Mouse (Mus musculus) CH12.LX (cell line): Measurements from ENCODE around the gene Sgms1. TPM values are rescaled to one million over a fixed set of nuclear protein-coding genes. Genes with fewer than 3 reads are reported as not detected.

Source experiments
- DNase-seq: peaks from one replicate; pipeline ENCODE4 v3.0.0-alpha.2; 2013; ENCODE audit errors: extremely low read depth
- H3K27ac ChIP-seq: 2 replicates; pipeline ENCODE4 v1.5.1; 2012; ENCODE audit warnings: low read depth, mild to moderate bottlenecking, control low read depth, moderate library complexity; ENCODE audit not compliant: insufficient read depth
- H3K27me3 ChIP-seq: replicated peaks from 2 replicates; pipeline ENCODE3; 2012; ENCODE audit warnings: inconsistent platforms
- H3K36me3 ChIP-seq, 2 experiments: replicated peaks in 1 of 2; 2 replicates each; pipeline versions ENCODE3 to v1.6.1; 2012; ENCODE audit warnings: inconsistent platforms in 1 of 2, low read length in 1 of 2, mild to moderate bottlenecking in 1 of 2, mixed read lengths in 1 of 2, moderate library complexity in 1 of 2; ENCODE audit not compliant: control insufficient read depth in 1 of 2, insufficient read depth in 1 of 2
- H3K4me1 ChIP-seq, 2 experiments: 2 replicates each; pipeline ENCODE4 v1.6.1; 2012; ENCODE audit warnings: inconsistent platforms in 1 of 2, moderate library complexity in 1 of 2; ENCODE audit not compliant: insufficient read depth in 2 of 2, control insufficient read depth in 1 of 2
- H3K4me2 ChIP-seq: 2 replicates; pipeline ENCODE4 v1.6.1; 2012; ENCODE audit warnings: low read depth, mild to moderate bottlenecking, control low read depth; ENCODE audit not compliant: poor library complexity, insufficient read depth, severe bottlenecking
- H3K4me3 ChIP-seq, 3 experiments: fragments of 150-350 bp in 1 of 3; sonication (generic) in 1 of 3; replicated peaks in 1 of 3; 2 replicates each; pipeline versions ENCODE3 to v1.5.1; 2011 to 2012; ENCODE audit warnings: low read depth in 2 of 3, low read length in 2 of 3, mild to moderate bottlenecking in 2 of 3, moderate library complexity in 2 of 3, control low read depth in 1 of 3, improper control_type of control experiment in 1 of 3, inconsistent platforms in 1 of 3, mixed read lengths in 1 of 3; ENCODE audit not compliant: poor library complexity in 1 of 3
- H3K79me2 ChIP-seq: replicated peaks from 2 replicates; pipeline ENCODE4 v1.6.1; 2012; ENCODE audit warnings: mild to moderate bottlenecking, moderate library complexity; ENCODE audit not compliant: control insufficient read depth, poor library complexity, insufficient read depth, severe bottlenecking; ENCODE audit errors: extremely low read depth
- H3K9ac ChIP-seq: 2 replicates; pipeline ENCODE4 v1.6.1; 2012; ENCODE audit warnings: low read depth, mild to moderate bottlenecking, control low read depth, moderate library complexity; ENCODE audit not compliant: insufficient read depth
- H3K9me3 ChIP-seq: replicated peaks from 2 replicates; pipeline ENCODE3; 2012; ENCODE audit warnings: low read length, inconsistent platforms, mixed read lengths
- BHLHE40 ChIP-seq: IDR thresholded peaks from 2 replicates; pipeline ENCODE4 v1.6.1; 2011; ENCODE audit warnings: mild to moderate bottlenecking, low read depth, low read length, improper control_type of control experiment
- CHD1 ChIP-seq: IDR thresholded peaks from 2 replicates; pipeline ENCODE4 v1.6.1; 2012; ENCODE audit warnings: low read depth, low read length, improper control_type of control experiment, inconsistent platforms
- CHD2 ChIP-seq: IDR thresholded peaks from 2 replicates; pipeline ENCODE4 v1.6.1; 2011; ENCODE audit warnings: low read length, improper control_type of control experiment
- ELF1 ChIP-seq: IDR thresholded peaks from 2 replicates; pipeline ENCODE4 v1.6.1; 2014; ENCODE audit warnings: low read depth, mild to moderate bottlenecking, inconsistent platforms, low read length, improper control_type of control experiment
- ETS1 ChIP-seq: conservative IDR thresholded peaks from 2 replicates; pipeline ENCODE4 v1.6.1; 2012; ENCODE audit warnings: low read depth, mild to moderate bottlenecking, inconsistent platforms, low read length, improper control_type of control experiment, moderate library complexity
- GABPA ChIP-seq: IDR thresholded peaks from 2 replicates; pipeline ENCODE4 v1.6.1; 2012; ENCODE audit warnings: low read depth, low read length, improper control_type of control experiment, inconsistent platforms; ENCODE audit not compliant: insufficient replicate concordance
- HCFC1 ChIP-seq: IDR thresholded peaks from 2 replicates; pipeline ENCODE4 v1.6.1; 2012; ENCODE audit warnings: low read depth, mild to moderate bottlenecking, inconsistent platforms, low read length, improper control_type of control experiment
- JUN ChIP-seq: IDR thresholded peaks from 2 replicates; pipeline ENCODE4 v1.6.1; 2011; ENCODE audit warnings: low read depth, mild to moderate bottlenecking, low read length, improper control_type of control experiment, moderate library complexity; ENCODE audit not compliant: insufficient read depth
- JUND ChIP-seq: conservative IDR thresholded peaks from 2 replicates; pipeline ENCODE4 v1.6.1; 2011; ENCODE audit warnings: low read depth, low read length, improper control_type of control experiment
- KAT2A ChIP-seq: IDR thresholded peaks from 2 replicates; pipeline ENCODE4 v1.6.1; 2012; ENCODE audit warnings: low read length, improper control_type of control experiment, inconsistent platforms; ENCODE audit not compliant: insufficient replicate concordance
- MEF2A ChIP-seq: IDR thresholded peaks from 2 replicates; pipeline ENCODE4 v1.6.1; 2014; ENCODE audit warnings: low read depth, mild to moderate bottlenecking, inconsistent platforms, low read length, improper control_type of control experiment, borderline replicate concordance
- MYC ChIP-seq: IDR thresholded peaks from 2 replicates; pipeline ENCODE4 v1.6.1; 2011; ENCODE audit warnings: low read depth, mild to moderate bottlenecking, improper control_type of control experiment, low read length
- NRF1 ChIP-seq: IDR thresholded peaks from 2 replicates; pipeline ENCODE4 v1.6.1; 2014; ENCODE audit warnings: low read depth, mild to moderate bottlenecking, inconsistent platforms, low read length, improper control_type of control experiment, moderate library complexity
- POLR2A ChIP-seq: IDR thresholded peaks from 2 replicates; pipeline ENCODE4 v1.6.1; 2011; ENCODE audit warnings: low read depth, mild to moderate bottlenecking, improper control_type of control experiment, low read length
- POLR2AphosphoS2 ChIP-seq: IDR thresholded peaks from 2 replicates; pipeline ENCODE4 v1.6.1; 2011; ENCODE audit warnings: low read depth, low read length, improper control_type of control experiment
- RAD21 ChIP-seq: IDR thresholded peaks from 2 replicates; pipeline ENCODE4 v1.6.1; 2011; ENCODE audit warnings: low read depth, mild to moderate bottlenecking, low read length, improper control_type of control experiment, moderate library complexity
- RCOR1 ChIP-seq: conservative IDR thresholded peaks from 2 replicates; pipeline ENCODE4 v1.6.1; 2012; ENCODE audit warnings: low read depth, mild to moderate bottlenecking, inconsistent platforms, low read length, improper control_type of control experiment
- SMC3 ChIP-seq: IDR thresholded peaks from 2 replicates; pipeline ENCODE4 v1.6.1; 2011; ENCODE audit warnings: low read depth, low read length, improper control_type of control experiment
- TBP ChIP-seq: conservative IDR thresholded peaks from 2 replicates; pipeline ENCODE4 v1.6.1; 2011; ENCODE audit warnings: low read depth, low read length, improper control_type of control experiment
- TCF12 ChIP-seq: IDR thresholded peaks from 2 replicates; pipeline ENCODE4 v1.6.1; 2014; ENCODE audit warnings: low read depth, mild to moderate bottlenecking, inconsistent platforms, low read length, improper control_type of control experiment
- UBTF ChIP-seq: IDR thresholded peaks from 2 replicates; pipeline ENCODE4 v1.6.1; 2012; ENCODE audit warnings: low read depth, mild to moderate bottlenecking, inconsistent platforms, low read length, improper control_type of control experiment, moderate library complexity
- USF2 ChIP-seq: conservative IDR thresholded peaks from 2 replicates; pipeline ENCODE4 v1.6.1; 2011; ENCODE audit warnings: low read depth, low read length, improper control_type of control experiment
- ZC3H11A ChIP-seq: IDR thresholded peaks from 2 replicates; pipeline ENCODE4 v1.6.1; 2012; ENCODE audit warnings: low read depth, mild to moderate bottlenecking, inconsistent platforms, low read length, improper control_type of control experiment
- ZNF384 ChIP-seq: IDR thresholded peaks from 2 replicates; pipeline ENCODE4 v1.6.1; 2012; ENCODE audit warnings: low read depth, low read length, improper control_type of control experiment, inconsistent platforms
- dilution Hi-C: fragments of 300-500 bp; cut with MboI; formaldehyde crosslinking; loops from 2 replicates; pipeline ENCODE4 v1.14.3; 2020; ENCODE audit warnings: low sequenced_read_pairs; ENCODE audit not compliant: extremely low pct_unique_long_range_greater_than_20kb, extremely low pct_ligation_motif_present
- in situ Hi-C: fragments of 300-500 bp; cut with MboI; formaldehyde crosslinking; loops from 3 replicates; pipeline ENCODE4 v1.14.3; 2019; ENCODE audit warnings: low sequenced_read_pairs, low pct_ligation_motif_present, low pct_unique_long_range_greater_than_20kb, mixed read lengths
- polyA plus RNA-seq: library from polyadenylated mRNA; unstranded; fragments of >175 nt; gene quantifications from 2 replicates; pipeline ENCODE4 v1.2.1, GENCODE M21; 2012; ENCODE audit warnings: low read depth; ENCODE audit not compliant: insufficient read length
- total RNA-seq, 2 experiments: library from RNA; depleted of rRNA; stranded (reverse); fragments of 300-350 nt in 1 of 2; fragments of >200 nt in 1 of 2; gene quantifications; 2 replicates each; pipeline ENCODE4 v1.2.3; 2012 to 2014

The Sgms1 gene
- total and polyA plus RNA-seq, 3 experiments = 1.4 to 1.8 (median 1.8) TPM

DNA sequence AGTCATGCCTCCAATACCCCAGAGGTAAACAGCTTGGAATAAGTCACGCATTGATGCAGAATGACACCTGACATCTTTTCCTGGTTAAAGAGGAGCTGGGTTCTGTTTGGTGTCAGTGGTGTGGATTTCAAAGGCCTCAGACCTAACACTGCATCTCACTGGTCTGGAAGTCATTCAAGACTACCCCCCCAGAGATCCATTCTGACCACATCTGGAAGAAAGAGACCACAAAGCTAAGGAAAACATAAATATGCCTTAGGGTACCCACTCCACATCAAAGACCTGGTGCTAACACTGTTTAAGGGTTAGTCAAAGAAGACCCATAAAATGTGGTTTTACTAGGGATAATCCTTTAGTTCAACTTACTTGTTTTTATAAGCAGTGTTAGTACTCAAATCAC is 65.0 kb downstream of the Sgms1 start:
- TF ChIP-seq UBTF = no peak
- no peak for TF ChIP-seq JUND
- Histone ChIP-seq H3K79me2 (no peaks in the 10 kb centered on the region), H3K36me3 (no peaks in the 10 kb centered on the region), H3K9me3 (no peaks in the 10 kb centered on the region), H3K4me3 (no peak overlapping the region), H3K4me2 (no peak overlapping the region), H3K4me1 (peaks cover 0 to 9% of the 10 kb centered on the region in 2 experiments; a peak in 2 of 4 replicates), H3K9ac (no peak overlapping the region), H3K27me3 (no peaks in the 10 kb centered on the region), H3K27ac (no peak overlapping the region)
- in situ Hi-C loops (loop anchor here (10.0 kb wide), 1 partner anchor 140 kb away; no protein-coding TSS in a partner anchor), dilution Hi-C loops (no loop called here)
- no peak for DNase-seq

DNA sequence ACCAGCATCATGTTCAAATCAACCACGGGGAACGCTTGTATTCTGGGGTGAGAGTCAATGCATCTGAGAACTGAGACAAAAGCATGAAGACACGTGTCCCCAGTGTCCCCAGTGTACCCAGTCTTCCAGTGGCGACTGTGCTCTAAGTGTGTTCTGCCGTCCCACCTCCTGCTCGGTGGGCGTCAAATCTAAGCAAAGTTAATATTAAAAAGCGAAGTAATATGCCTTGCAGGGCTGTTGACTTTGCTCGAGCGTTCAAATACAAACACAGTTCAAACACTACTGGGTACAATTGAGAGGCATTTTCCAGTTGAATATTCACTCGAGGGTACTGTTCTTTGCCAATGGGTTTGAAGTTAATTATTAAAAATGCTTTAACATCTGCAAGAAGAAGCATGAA is 66.4 kb downstream of the Sgms1 start:
- dilution Hi-C loops = no loop called here

DNA sequence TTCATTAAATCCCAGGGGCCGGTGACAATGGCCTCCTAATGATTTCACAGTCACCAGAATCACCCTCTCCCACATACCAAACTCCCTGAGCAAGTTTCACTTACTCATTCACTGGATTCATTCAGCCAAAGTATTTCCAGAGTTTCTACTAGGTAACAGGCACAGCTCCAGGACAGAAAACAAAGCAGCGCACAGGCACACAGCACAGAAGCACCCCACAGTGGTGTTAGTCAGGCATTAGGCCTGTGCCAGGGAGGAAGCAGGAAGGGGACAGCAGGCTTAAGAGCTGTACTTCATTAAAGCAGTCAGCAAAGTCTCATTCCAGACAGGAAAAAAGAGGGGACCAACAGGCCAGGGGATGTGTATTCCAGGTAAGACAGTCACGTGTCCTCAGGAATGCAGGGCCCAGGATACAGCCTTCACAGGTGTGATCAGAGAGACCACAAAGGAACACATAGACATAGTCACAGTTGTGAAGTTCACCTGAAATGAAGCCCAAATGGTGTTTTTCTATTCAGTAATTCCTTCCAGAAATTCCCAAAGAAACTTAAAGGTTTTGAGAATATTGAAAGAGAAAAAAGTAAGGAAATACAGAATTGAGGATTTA is 67.0 kb downstream of the Sgms1 start:
- TF ChIP-seq KAT2A = no peak
- TF ChIP-seq CHD1 = no peak
- no peak for TF ChIP-seq TBP
- TF ChIP-seq ZC3H11A = no peak
- TF ChIP-seq JUND = no peak
- TF ChIP-seq CHD2 = no peak
- TF ChIP-seq ETS1 = no peak
- no peak for TF ChIP-seq HCFC1
- TF ChIP-seq RCOR1 = no peak
- TF ChIP-seq BHLHE40 = no peak
- TF ChIP-seq USF2 = no peak
- TF ChIP-seq JUN = no peak
- TF ChIP-seq ZNF384 = no peak
- TF ChIP-seq SMC3 = no peak
- TF ChIP-seq, all 38 proteins: peak for 0
- dilution Hi-C loops = no loop called here
- Histone ChIP-seq H3K79me2 (no peaks in the 10 kb centered on the region), H3K9me3 (no peaks in the 10 kb centered on the region), H3K27ac (no peak overlapping the region), H3K4me2 (no peak overlapping the region), H3K4me3 (no peak overlapping the region), H3K4me1 (peaks cover 0 to 9% of the 10 kb centered on the region in 2 experiments; a peak in 2 of 4 replicates), H3K36me3 (no peaks in the 10 kb centered on the region), H3K27me3 (no peaks in the 10 kb centered on the region), H3K9ac (no peak overlapping the region)
- in situ Hi-C loops = loop anchor here (10.0 kb wide), 1 partner anchor 138 kb away; no protein-coding TSS in a partner anchor
- DNase-seq = no peak

More for the DNA sequence above, 66.4 kb downstream of the Sgms1 start:
- Histone ChIP-seq H3K9me3 (no peaks in the 10 kb centered on the region), H3K27ac (no peak overlapping the region), H3K4me2 (no peak overlapping the region), H3K27me3 (no peaks in the 10 kb centered on the region), H3K36me3 (no peaks in the 10 kb centered on the region), H3K9ac (no peak overlapping the region), H3K4me1 (peaks cover 0 to 9% of the 10 kb centered on the region in 2 experiments; a peak in 2 of 4 replicates), H3K4me3 (no peak overlapping the region), H3K79me2 (no peaks in the 10 kb centered on the region)
- no peak for DNase-seq
- in situ Hi-C loops = loop anchor here (10.0 kb wide), 1 partner anchor 138 kb away; no protein-coding TSS in a partner anchor
- TF ChIP-seq RAD21 (no peak), SMC3 (no peak), RCOR1 (no peak), CHD2 (no peak), NRF1 (no peak), GABPA (no peak), HCFC1 (no peak), BHLHE40 (no peak), MYC (no peak), TCF12 (no peak), POLR2A (no peak), UBTF (no peak), CHD1 (no peak), ELF1 (no peak), POLR2AphosphoS2 (no peak), USF2 (no peak), MEF2A (no peak)
